Mouse (Mus musculus) midbrain, embryonic 14.5 days (tissue): ENCODE results near the gene Cubn. TPM values are rescaled to one million over a fixed set of nuclear protein-coding genes. Genes with fewer than 3 reads are reported as not detected.

ENCODE experiments used
- ATAC-seq: fragments of 200-750 bp; cut with Nextera tagmentation; 2 replicates; pipeline ENCODE4 v1.8.0; 2017; ENCODE audit warnings: moderate number of reproducible peaks, moderate library complexity; ENCODE audit not compliant: low FRiP score, low TSS enrichment
- DNase-seq: peaks from one replicate; pipeline ENCODE4 v3.0.0-alpha.2; 2015
- H3K27ac ChIP-seq: fragments of 300-500 bp; sonication (generic); replicated peaks from 2 replicates; pipeline ENCODE4 v1.5.1; 2014; ENCODE audit warnings: mild to moderate bottlenecking, low read depth, low read length, moderate library complexity
- H3K27me3 ChIP-seq: fragments of 300-500 bp; sonication (generic); 2 replicates; pipeline ENCODE4 v1.6.1; 2014; ENCODE audit warnings: low read length, control low read depth, mixed read lengths; ENCODE audit not compliant: control insufficient read depth, insufficient read depth
- H3K36me3 ChIP-seq: fragments of 300-500 bp; sonication (generic); 2 replicates; pipeline ENCODE4 v1.6.1; 2014; ENCODE audit warnings: low read length, control low read depth; ENCODE audit not compliant: control insufficient read depth, insufficient read depth
- H3K4me1 ChIP-seq: fragments of 300-500 bp; sonication (generic); 2 replicates; pipeline ENCODE4 v1.6.1; 2014; ENCODE audit warnings: mild to moderate bottlenecking, antibody characterized with exemption, low read length, control low read depth; ENCODE audit not compliant: control insufficient read depth, insufficient read depth
- H3K4me2 ChIP-seq: fragments of 300-500 bp; sonication (generic); 2 replicates; pipeline ENCODE4 v1.6.1; 2014; ENCODE audit warnings: mild to moderate bottlenecking, low read length, moderate library complexity
- H3K4me3 ChIP-seq: fragments of 300-500 bp; sonication (generic); replicated peaks from 2 replicates; pipeline ENCODE4 v1.5.1; 2014; ENCODE audit warnings: low read depth, low read length
- H3K9ac ChIP-seq: fragments of 300-500 bp; sonication (generic); replicated peaks from 2 replicates; pipeline ENCODE4 v1.6.1; 2014; ENCODE audit warnings: mild to moderate bottlenecking, low read length, moderate library complexity
- H3K9me3 ChIP-seq: fragments of 300-500 bp; sonication (generic); 2 replicates; pipeline ENCODE4 v1.6.1; 2016; ENCODE audit warnings: low read length, control low read depth, mixed read lengths; ENCODE audit not compliant: control insufficient read depth
- WGBS: fragments of 180-500 bp; shearing (Covaris S2); extraction: QIAGEN DNeasy Blood & Tissue Kit; methylation state at CpG from one replicate; pipeline ENCODE4 v1.1.7; 2014; 5-methylcytosine and 5-hydroxymethylcytosine counted together
- polyA plus RNA-seq: library from polyadenylated mRNA; unstranded; fragments of >200 nt; fragmentation: Nextera tagmentation; extraction: Ambion mirVana; gene quantifications from 2 replicates; pipeline ENCODE4 v1.2.1, GENCODE M21; 2014

The Cubn gene
- polyA plus RNA-seq, 1 experiment from 2014 or later, result 0.67 TPM

DNA sequence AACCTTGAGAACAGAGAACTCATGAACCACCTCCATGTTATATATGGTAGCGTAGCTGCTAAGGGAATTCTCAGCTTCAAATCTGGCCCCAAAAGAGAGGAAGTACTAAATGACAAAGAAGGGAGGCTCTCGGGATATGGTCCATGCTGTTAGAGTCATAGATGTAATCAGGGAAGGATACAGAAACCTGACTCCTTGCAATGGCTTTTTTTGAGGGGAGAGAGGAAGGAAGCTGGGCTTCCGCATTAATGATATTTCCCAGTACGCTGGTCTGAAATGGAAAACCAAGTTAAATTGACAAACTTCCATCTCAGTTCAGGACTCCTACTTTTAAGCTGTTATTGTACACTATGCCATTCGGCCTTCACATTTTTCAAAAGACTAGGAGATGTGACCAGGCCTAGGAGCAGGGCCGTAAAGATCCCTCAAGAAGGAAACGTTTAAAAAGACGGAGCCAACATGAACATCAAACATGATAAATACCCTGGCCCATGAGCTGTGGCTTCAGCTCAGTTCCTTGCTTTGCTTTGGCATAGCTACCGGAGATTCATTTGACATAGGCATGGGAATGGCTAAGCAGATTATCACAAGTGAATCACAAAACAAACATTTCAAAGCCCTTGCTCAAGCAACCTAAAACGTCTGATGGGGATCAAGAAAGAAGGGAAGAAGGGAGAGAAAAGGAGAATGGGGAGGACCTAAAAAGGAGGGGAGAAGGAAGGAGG, 120.4 kb downstream of the Cubn start:
- 45% methylated on average over 10 of the region's 10 CpGs for WGBS
- Histone ChIP-seq H3K4me2 (no peak overlapping the region), H3K4me1 (peaks cover 22% of the 10 kb centered on the region), H3K9me3 (no peaks in the 10 kb centered on the region), H3K9ac (no peak overlapping the region), H3K27ac (peak overlapping the region; percentile 83), H3K4me3 (no peak overlapping the region), H3K36me3 (no peaks in the 10 kb centered on the region), H3K27me3 (no peaks in the 10 kb centered on the region)
- DNase-seq (no peak), ATAC-seq (0 out of 2 replicates have a peak, but pooled peaks have one; percentile 15)

DNA sequence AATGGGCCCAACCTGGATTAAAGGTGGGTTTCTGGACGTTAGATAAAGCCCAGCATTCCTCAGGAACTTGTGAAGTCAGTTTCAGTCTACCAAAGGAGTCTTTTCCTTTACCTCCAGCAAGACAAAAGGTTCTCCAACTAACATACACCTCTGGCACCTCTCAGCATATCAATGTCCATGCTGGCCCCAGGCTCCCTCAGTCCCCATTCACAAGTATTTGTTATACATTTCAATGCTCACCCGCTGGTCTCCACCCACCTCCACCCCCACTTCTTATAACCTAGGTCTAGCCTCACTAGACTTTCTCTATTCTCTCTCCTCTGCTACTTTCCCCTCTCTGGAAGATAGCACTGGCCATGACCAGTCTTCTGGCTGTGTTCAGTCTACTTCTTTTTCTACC, 121.1 kb downstream of the Cubn start:
- ATAC-seq (no peak), DNase-seq (no peak)
- 31% methylated on average over 2 of the region's 2 CpGs for WGBS
- Histone ChIP-seq H3K9ac (no peak overlapping the region), H3K9me3 (no peaks in the 10 kb centered on the region), H3K27me3 (no peaks in the 10 kb centered on the region), H3K4me3 (no peak overlapping the region), H3K4me1 (peaks cover 22% of the 10 kb centered on the region), H3K36me3 (no peaks in the 10 kb centered on the region), H3K4me2 (no peak overlapping the region), H3K27ac (no peak overlapping the region)

DNA sequence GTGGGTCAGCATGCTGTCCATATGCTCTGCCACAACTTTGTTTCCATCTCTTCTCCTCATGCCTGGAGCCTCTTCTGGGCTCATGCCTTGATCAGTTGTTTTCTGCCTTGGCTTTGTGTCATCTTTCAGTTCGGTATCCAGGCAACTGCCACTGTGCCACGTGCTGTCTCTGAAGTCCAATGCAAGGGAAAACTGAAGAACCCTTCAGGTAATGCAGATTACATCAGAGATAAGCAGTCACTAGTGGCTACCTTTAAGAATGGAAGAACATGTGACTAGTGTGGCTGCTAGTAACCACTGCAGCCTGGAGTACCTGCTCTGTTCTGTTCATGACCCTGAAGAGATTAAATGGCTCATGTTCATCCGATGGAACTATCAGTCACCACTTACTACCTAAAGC, 123.1 kb downstream of the Cubn start:
- WGBS, result 54% methylated on average over 3 of the region's 3 CpGs
- ATAC-seq, result no peak
- H3K4me2 ChIP-seq, result no peak overlapping the region
- no peak overlapping the region for H3K4me3 ChIP-seq
- H3K9me3 ChIP-seq, result no peaks in the 10 kb centered on the region
- H3K27ac ChIP-seq, result no peak overlapping the region
- peaks cover 22% of the 10 kb centered on the region for H3K4me1 ChIP-seq
- H3K9ac ChIP-seq, result no peak overlapping the region
- no peaks in the 10 kb centered on the region for H3K27me3 ChIP-seq
- no peaks in the 10 kb centered on the region for H3K36me3 ChIP-seq
- peak; percentile 13 for DNase-seq

DNA sequence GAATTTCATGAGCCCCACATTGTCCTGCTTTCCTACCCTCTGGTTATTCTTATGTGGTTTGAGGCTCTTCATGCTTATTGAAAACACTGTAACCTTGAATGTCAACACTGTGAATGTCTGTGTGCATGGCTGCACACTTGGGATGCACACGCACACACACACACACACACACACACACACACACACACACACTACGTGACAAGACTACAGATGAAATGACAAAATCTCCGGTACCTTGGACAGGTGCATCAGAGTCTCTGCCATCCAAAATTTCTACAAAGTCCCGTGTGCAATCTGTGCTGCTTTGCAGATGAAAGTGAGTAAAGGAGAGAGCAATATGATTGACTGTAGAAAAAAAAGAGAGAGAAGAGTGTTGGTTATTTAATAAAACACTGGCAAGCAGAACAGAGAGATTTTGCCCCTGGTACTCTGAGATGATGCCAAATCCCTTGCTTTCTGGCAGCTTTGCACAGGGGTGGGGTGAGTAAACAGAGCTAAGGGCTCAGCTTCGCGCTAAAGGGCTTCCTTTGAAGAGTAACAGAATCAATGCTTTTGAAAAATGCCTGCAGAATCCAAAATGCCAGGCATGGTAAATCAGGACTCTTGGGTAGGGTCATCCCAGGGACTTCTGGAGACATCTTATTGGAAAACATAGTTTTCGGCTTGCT, 133.6 kb downstream of the Cubn start:
- H3K27ac ChIP-seq, result no peak overlapping the region
- no peaks in the 10 kb centered on the region for H3K9me3 ChIP-seq
- 45% methylated on average over 7 of the region's 7 CpGs for WGBS
- no peaks in the 10 kb centered on the region for H3K27me3 ChIP-seq
- H3K36me3 ChIP-seq, result no peaks in the 10 kb centered on the region
- H3K4me2 ChIP-seq, result no peak overlapping the region; the same call in 1 of the 2 replicates
- peak; percentile 69 for DNase-seq
- peaks cover 16% of the 10 kb centered on the region for H3K4me1 ChIP-seq
- no peak overlapping the region for H3K4me3 ChIP-seq
- ATAC-seq, result 0 out of 2 replicates have a peak, but pooled peaks have one; percentile 35
- no peak overlapping the region for H3K9ac ChIP-seq

DNA sequence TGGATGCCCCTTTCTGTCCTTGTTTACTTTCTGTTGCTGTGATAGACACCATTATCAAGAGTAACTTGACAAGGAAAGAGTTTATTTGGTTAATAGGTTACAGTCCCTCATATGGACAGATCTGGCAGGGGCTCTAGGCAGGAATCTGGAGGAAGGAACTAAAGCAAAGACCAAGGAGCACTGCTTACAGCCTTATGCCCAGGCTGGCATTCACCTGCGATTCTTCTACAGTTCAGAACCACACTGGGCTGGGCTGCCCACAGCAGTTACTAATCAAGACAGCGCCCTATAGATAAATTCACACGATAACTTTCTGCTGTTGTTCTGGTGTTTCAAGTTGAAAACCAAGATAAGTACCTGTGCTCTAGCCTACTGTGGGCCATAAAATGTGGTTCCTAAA, 138.8 kb downstream of the Cubn start:
- no peak for DNase-seq
- Histone ChIP-seq H3K4me2 (no peak overlapping the region), H3K9me3 (no peaks in the 10 kb centered on the region), H3K4me3 (no peak overlapping the region), H3K36me3 (no peaks in the 10 kb centered on the region), H3K27ac (no peak overlapping the region), H3K27me3 (no peaks in the 10 kb centered on the region), H3K4me1 (peaks cover 2% of the 10 kb centered on the region; the same call in 1 of the 2 replicates), H3K9ac (no peak overlapping the region)
- ATAC-seq, result no peak
- 96% methylated on average over 3 of the region's 3 CpGs for WGBS

DNA sequence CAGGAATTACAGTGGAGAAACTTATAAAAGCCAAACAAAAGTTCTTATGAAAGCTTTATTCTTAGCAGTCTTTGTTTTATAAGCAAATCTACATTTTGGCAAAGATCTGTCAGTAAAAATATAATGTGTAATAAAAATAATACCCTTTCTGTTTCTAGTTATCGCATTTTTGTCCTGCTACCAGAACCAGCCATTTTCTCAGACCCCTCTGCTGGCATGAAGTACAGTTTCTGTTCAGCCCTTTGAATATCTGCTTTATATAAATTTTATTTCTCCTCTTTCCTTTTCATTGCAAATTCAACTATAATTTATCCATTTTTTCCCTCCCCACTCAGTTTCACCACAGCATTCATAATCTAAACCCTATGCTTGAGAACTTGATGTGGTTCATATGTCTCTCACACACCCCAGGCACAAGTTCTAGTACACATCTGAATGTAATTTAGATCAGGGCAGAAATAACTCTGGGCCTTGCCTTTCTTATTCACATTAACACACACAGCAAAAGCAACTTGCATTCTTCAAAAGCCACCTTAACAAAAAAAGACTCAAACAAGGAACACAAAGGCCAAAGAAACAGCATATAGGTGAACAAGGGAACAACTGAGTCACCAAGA, 139.4 kb downstream of the Cubn start:
- Histone ChIP-seq H3K36me3 (no peaks in the 10 kb centered on the region), H3K4me3 (no peak overlapping the region), H3K27me3 (no peaks in the 10 kb centered on the region), H3K9ac (no peak overlapping the region), H3K9me3 (no peaks in the 10 kb centered on the region), H3K27ac (no peak overlapping the region), H3K4me2 (no peak overlapping the region), H3K4me1 (no peaks in the 10 kb centered on the region)
- DNase-seq, result no peak
- no peak for ATAC-seq
- 96% methylated on average over 1 of the region's 1 CpGs for WGBS

DNA sequence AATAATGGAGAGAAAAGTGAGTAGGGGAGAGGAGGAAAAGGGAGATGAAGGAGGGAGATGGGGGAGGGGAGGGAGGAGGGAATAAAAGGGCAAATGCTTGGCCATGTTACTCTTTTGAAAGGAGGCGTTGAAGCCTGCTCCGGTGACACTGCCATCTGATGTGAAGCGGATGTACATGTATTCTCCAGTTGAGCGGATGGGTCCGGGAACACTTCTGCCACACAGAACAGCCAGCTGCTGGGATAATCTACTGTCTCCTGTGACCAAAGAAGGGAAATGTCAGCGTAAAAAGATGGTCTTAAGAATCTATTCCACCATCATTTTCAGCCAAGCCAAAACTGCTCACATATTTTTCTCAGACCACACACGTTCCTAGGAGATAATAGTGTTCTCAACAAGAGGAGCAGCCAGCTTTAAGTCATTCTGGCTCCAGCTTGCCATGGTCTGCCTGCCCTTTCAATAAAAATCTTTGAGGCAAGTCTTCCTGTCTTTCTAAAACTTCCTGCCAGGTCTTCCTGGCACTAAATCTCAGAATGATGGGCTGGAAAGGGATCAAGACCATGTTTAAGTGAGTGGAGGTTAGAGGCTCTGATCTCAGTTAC, 149.2 kb downstream of the Cubn start:
- no peak for DNase-seq
- Histone ChIP-seq H3K4me3 (no peak overlapping the region), H3K4me2 (no peak overlapping the region), H3K27me3 (no peaks in the 10 kb centered on the region), H3K9me3 (no peaks in the 10 kb centered on the region), H3K27ac (no peak overlapping the region), H3K4me1 (no peaks in the 10 kb centered on the region), H3K36me3 (no peaks in the 10 kb centered on the region), H3K9ac (no peak overlapping the region)
- WGBS, result 61% methylated on average over 7 of the region's 7 CpGs
- no peak for ATAC-seq

DNA sequence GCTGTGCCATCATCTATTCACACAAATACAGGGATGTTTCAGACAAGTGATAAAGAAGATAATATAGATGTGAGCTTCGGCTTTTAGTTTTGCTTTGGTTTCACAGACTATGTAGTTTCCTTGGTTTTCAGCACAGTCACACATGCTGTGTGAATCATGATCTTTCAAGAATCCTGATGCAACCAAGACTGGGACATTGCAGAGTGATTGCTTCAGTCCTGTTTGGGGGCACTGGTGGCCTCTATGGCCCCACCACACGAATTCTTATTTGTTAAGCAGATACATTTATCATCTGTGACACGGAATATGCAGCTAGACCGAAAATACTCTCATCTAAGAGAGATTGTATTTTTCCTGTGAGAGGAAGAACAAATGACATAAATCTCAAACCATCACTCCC, 156.2 kb downstream of the Cubn start:
- no peaks in the 10 kb centered on the region for H3K9me3 ChIP-seq
- ATAC-seq (no peak), DNase-seq (no peak)
- no peaks in the 10 kb centered on the region for H3K27me3 ChIP-seq
- no peak overlapping the region for H3K4me2 ChIP-seq
- 93% methylated on average over 4 of the region's 4 CpGs for WGBS
- H3K36me3 ChIP-seq, result no peaks in the 10 kb centered on the region
- no peak overlapping the region for H3K9ac ChIP-seq
- no peaks in the 10 kb centered on the region for H3K4me1 ChIP-seq
- H3K4me3 ChIP-seq, result no peak overlapping the region
- H3K27ac ChIP-seq, result no peak overlapping the region
